In the genomic region with DNA sequence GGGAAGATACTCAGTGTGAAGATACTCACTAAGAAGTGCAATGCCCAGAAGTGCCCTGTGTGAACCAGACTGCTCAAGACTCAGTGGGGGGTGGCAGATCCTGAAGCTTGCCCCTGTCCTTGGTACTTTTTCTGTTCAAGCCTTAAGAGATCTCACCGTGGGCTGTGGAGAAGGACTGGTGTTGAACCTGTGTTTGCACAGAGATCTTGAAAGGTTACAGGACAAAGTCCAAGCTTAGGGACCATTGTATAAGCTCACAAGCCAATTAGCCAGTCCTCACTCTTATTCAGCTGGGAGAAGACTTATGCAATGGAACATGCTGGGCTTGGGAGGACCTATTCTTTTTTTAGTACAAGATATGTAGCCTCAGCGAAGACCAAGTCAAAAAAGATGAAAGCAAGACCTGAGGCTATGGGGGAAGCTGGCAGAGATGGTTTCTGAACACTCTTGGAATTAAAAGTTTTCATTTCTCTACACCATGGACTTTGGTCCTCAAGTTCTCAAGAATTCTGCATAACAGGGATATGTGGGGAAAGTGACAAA, we compare ENCODE assay signal across 25 mouse cellular contexts. TPM values are rescaled to one million over a fixed set of nuclear protein-coding genes. Genes with fewer than 3 reads are reported as not detected.
DNase-seq lines count a peak whose midpoint lies in the region; ATAC-seq and TF ChIP-seq lines count a peak whose summit lies in the region.
"Had no signal": no experiment of that assay in that cellular context is flagged by ENCODE, and none has a peak within 500 bp of the region (broad histone marks: within the 10 kb centered on the region; RNA-seq: fewer than 3 reads in every experiment).

No protein-coding gene starts in this region.

- ATAC-seq in heart, embryonic 11.5 days (replicated peaks; ENCODE audit: insufficient number of reproducible peaks, low FRiP score, low TSS enrichment) = no peak
- ATAC-seq in lung, postnatal 0 days = no peak
- ATAC-seq: forebrain, embryonic 15.5 days; intestine, postnatal 0 days; midbrain, embryonic 13.5 days had no signal

- H3K27me3 ChIP-seq in heart, embryonic 11.5 days (ENCODE audit: control insufficient read depth, insufficient read depth, low read length) = no peaks in the 10 kb centered on the region
- H3K27me3 ChIP-seq in kidney, adult 2 months (replicated peaks; ENCODE audit: control insufficient read depth, insufficient read depth, low read length) = no peaks in the 10 kb centered on the region
- no peaks in the 10 kb centered on the region for H3K27me3 ChIP-seq in lung, postnatal 0 days (replicated peaks; ENCODE audit: insufficient read depth, low read length)
- H3K27me3 ChIP-seq: embryonic facial prominence, embryonic 13.5 days; forebrain, embryonic 15.5 days; megakaryocyte, embryonic 14.5 days; midbrain, embryonic 13.5 days; stomach, embryonic 15.5 days had no signal

- TF ChIP-seq POLR2A in kidney, adult 2 months (IDR thresholded peaks at IDR 0.05; ENCODE audit: low read depth, low read length) = no peak

- H3K4me1 ChIP-seq in heart, embryonic 11.5 days (ENCODE audit: control insufficient read depth, insufficient read depth, low read length) = 0 out of 2 replicates have a peak, but pooled peaks cover 4% of the 10 kb centered on the region
- peaks cover 6% of the 10 kb centered on the region; the same call in 1 of the 2 replicates for H3K4me1 ChIP-seq in kidney, adult 2 months (ENCODE audit: control insufficient read depth, insufficient read depth, low read length)
- no peaks in the 10 kb centered on the region for H3K4me1 ChIP-seq in lung, postnatal 0 days (ENCODE audit: insufficient read depth, low read depth, low read length)
- H3K4me1 ChIP-seq: embryonic facial prominence, embryonic 13.5 days; forebrain, embryonic 10.5 days; forebrain, embryonic 15.5 days; midbrain, embryonic 13.5 days; stomach, embryonic 15.5 days had no signal

- H3K9me3 ChIP-seq in heart, embryonic 11.5 days (replicated peaks; ENCODE audit: control insufficient read depth, low read length) = no peaks in the 10 kb centered on the region
- no peaks in the 10 kb centered on the region for H3K9me3 ChIP-seq in lung, postnatal 0 days (ENCODE audit: low read length)
- H3K9me3 ChIP-seq: embryonic facial prominence, embryonic 13.5 days; forebrain, embryonic 10.5 days; forebrain, embryonic 15.5 days; megakaryocyte, embryonic 14.5 days; midbrain, embryonic 13.5 days; stomach, embryonic 15.5 days had no signal

- whole genome bisulfite sequencing in heart, embryonic 11.5 days (ENCODE audit: insufficient replicate concordance) = 58% methylated on average over 2 of the region's 2 CpGs
- 83% methylated on average over 2 of the region's 2 CpGs for WGBS in kidney, adult 2 months
- WGBS in lung, postnatal 0 days = 69% methylated on average over 2 of the region's 2 CpGs

- DNase-seq in heart, adult 18-20 months = peak; percentile 48 to 55
- peak; percentile 21 for DNase-seq in kidney, adult 2 months
- no peak for DNase-seq in kidney, postnatal 14 days
- peak; percentile 51 for DNase-seq in adipocyte (ENCODE audit: low spot score)
- DNase-seq in lung, postnatal 0 days (ENCODE audit: low spot score) = no peak
- DNase-seq in testis, postnatal 10 days (ENCODE audit: low spot score) = no peak
- DNase-seq: adrenal gland, postnatal 25 days; B cell, adult 2 months; cerebellum, adult 18-20 months; cerebellum, postnatal 10 days; gastrocnemius, postnatal 36 days; kidney, postnatal 25 days; liver, postnatal 0 days; lung, postnatal 4 days; thymus, postnatal 14 days had no signal

- H3K4me3 ChIP-seq in heart, embryonic 11.5 days (ENCODE audit: low read depth, low read length) = no peak overlapping the region
- H3K4me3 ChIP-seq in kidney, adult 2 months (ENCODE audit: insufficient read depth, low read depth, low read length) = no peak overlapping the region
- no peak overlapping the region for H3K4me3 ChIP-seq in lung, postnatal 0 days (ENCODE audit: low read depth, low read length)
- H3K4me3 ChIP-seq: embryonic facial prominence, embryonic 13.5 days; forebrain, embryonic 10.5 days; forebrain, embryonic 15.5 days; megakaryocyte, embryonic 14.5 days; midbrain, embryonic 13.5 days; stomach, embryonic 15.5 days had no signal

- TF ChIP-seq CTCF in kidney, adult 2 months (conservative IDR thresholded peaks at IDR 0.05; ENCODE audit: insufficient read depth, insufficient read length, low read depth, low read length) = no peak
- no peak for TF ChIP-seq CTCF in lung, postnatal 0 days (IDR thresholded peaks at IDR 0.05)

- no peak overlapping the region for H3K4me2 ChIP-seq in heart, embryonic 11.5 days
- no peak overlapping the region for H3K4me2 ChIP-seq in lung, postnatal 0 days (replicated peaks; ENCODE audit: low read depth, low read length)
- H3K4me2 ChIP-seq: embryonic facial prominence, embryonic 13.5 days; forebrain, embryonic 15.5 days; hindbrain, embryonic 14.5 days; liver, embryonic 11.5 days; midbrain, embryonic 13.5 days; stomach, embryonic 15.5 days had no signal

- TF ChIP-seq EP300 in lung, postnatal 0 days (IDR thresholded peaks at IDR 0.05) = no peak

- no peaks in the 10 kb centered on the region for H3K36me3 ChIP-seq in heart, embryonic 11.5 days (ENCODE audit: control insufficient read depth, insufficient read depth, low read length)
- no peaks in the 10 kb centered on the region for H3K36me3 ChIP-seq in kidney, adult 2 months (ENCODE audit: control insufficient read depth, insufficient read depth, low read length)
- no peaks in the 10 kb centered on the region for H3K36me3 ChIP-seq in lung, postnatal 0 days (ENCODE audit: insufficient read depth, low read length)
- H3K36me3 ChIP-seq: forebrain, embryonic 10.5 days; forebrain, embryonic 15.5 days; midbrain, embryonic 13.5 days; stomach, embryonic 15.5 days had no signal

- H3K27ac ChIP-seq in heart, embryonic 11.5 days (ENCODE audit: low read depth, low read length) = no peak overlapping the region
- H3K27ac ChIP-seq in kidney, adult 2 months (ENCODE audit: insufficient read depth, low read depth, low read length) = no peak overlapping the region; the same call in 1 of the 2 replicates
- no peak overlapping the region for H3K27ac ChIP-seq in lung, postnatal 0 days (ENCODE audit: low read length)
- H3K27ac ChIP-seq: embryonic facial prominence, embryonic 13.5 days; forebrain, embryonic 10.5 days; forebrain, embryonic 15.5 days; hindbrain, embryonic 14.5 days; midbrain, embryonic 13.5 days; stomach, embryonic 15.5 days had no signal

- no peak overlapping the region for H3K9ac ChIP-seq in heart, embryonic 11.5 days (ENCODE audit: low read depth, low read length)
- H3K9ac ChIP-seq in lung, postnatal 0 days (replicated peaks; ENCODE audit: low read depth) = no peak overlapping the region
- H3K9ac ChIP-seq: embryonic facial prominence, embryonic 13.5 days; forebrain, embryonic 15.5 days; hindbrain, embryonic 14.5 days; liver, postnatal 0 days; midbrain, embryonic 13.5 days; stomach, embryonic 15.5 days had no signal

RNA-seq across cellular contexts. Expression of a gene that starts 53.9 kb away (rescaled TPM):
- 1 to 10 TPM; 5.4 to 6.0 TPM for total RNA-seq in heart, adult 18-20 months (2021)
- polyA plus RNA-seq in heart, embryonic 11.5 days (2014; fragmentation: Nextera tagmentation; extraction: Ambion mirVana) = 6.2 and 7.9 TPM in 2 replicates
- 5.6 and 7.3 TPM in 2 replicates for polyA plus RNA-seq in kidney, adult 2 months (2012; rRNA removed)
- polyA plus RNA-seq in lung, postnatal 0 days (2015; fragmentation: Nextera tagmentation; extraction: Ambion mirVana) = 2.8 and 3.7 TPM in 2 replicates

RNA-seq across cellular contexts. Expression of a gene that starts 56.9 kb away (rescaled TPM):
- total RNA-seq in heart, adult 18-20 months (2021) = 10 to 100 TPM; 27.0 to 29.6 TPM
- 14.6 and 16.2 TPM in 2 replicates for polyA plus RNA-seq in heart, embryonic 11.5 days (2014; fragmentation: Nextera tagmentation; extraction: Ambion mirVana)
- polyA plus RNA-seq in kidney, adult 2 months (2012; rRNA removed) = 25.6 and 26.0 TPM in 2 replicates
- 15.0 and 16.5 TPM in 2 replicates for polyA plus RNA-seq in lung, postnatal 0 days (2015; fragmentation: Nextera tagmentation; extraction: Ambion mirVana)

RNA-seq across cellular contexts. Expression of a gene that starts 56.9 kb away (rescaled TPM):
- 10 to 100 TPM; 10.9 to 11.4 TPM for total RNA-seq in heart, adult 18-20 months (2021)
- polyA plus RNA-seq in heart, embryonic 11.5 days (2014; fragmentation: Nextera tagmentation; extraction: Ambion mirVana) = 10.4 and 11.2 TPM in 2 replicates
- 11.8 and 11.9 TPM in 2 replicates for polyA plus RNA-seq in kidney, adult 2 months (2012; rRNA removed)
- 6.1 and 7.0 TPM in 2 replicates for polyA plus RNA-seq in lung, postnatal 0 days (2015; fragmentation: Nextera tagmentation; extraction: Ambion mirVana)

Comparison
In these comparisons a context has a peak if more than half of its experiments do, and no peak if none do; other contexts are left out.
1. DNase-seq: peak in heart, adult 18-20 months (2 of 2), kidney, adult 2 months (single experiment) and adipocyte (single experiment); none in kidney, postnatal 14 days (single experiment), lung, postnatal 0 days (single experiment) and testis, postnatal 10 days (single experiment).